ENCODE assay signal across 8 mouse cellular contexts in the genomic region with DNA sequence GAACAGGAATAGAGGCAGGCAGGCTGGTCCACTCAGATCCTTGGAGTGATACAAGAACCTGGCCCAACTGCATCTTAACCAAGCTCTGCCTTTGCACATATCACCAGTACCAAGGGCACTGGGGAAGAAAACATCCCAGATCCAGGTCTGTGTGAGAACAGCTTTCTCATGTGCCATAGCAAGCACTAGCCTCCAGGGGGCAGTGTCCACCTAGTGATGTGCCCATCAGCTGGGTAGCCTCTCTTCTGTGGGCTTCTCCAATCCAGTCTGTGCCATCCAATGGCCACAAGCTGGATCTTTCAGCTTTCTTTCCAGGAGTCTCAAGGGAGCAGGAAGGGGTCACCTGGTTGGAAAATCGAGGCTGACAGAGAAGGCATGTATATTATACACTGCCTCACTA. TPM values are rescaled to one million over a fixed set of nuclear protein-coding genes. Genes with fewer than 3 reads are reported as not detected.
A peak's percentile ranks its signal among the peaks of the same experiment; 100 is the strongest.
DNase-seq lines count a peak whose midpoint lies in the region; ATAC-seq and TF ChIP-seq lines count a peak whose summit lies in the region.

No protein-coding gene starts in this region.

- intact Hi-C loops in gastrocnemius, adult 2 months (cut with DNase I) = loop anchor here (10.0 kb wide), 2 partner anchors 90 to 210 kb away; no protein-coding TSS in a partner anchor

- no peaks in the 10 kb centered on the region for H3K9me3 ChIP-seq in kidney, embryonic 15.5 days (replicated peaks)
- H3K9me3 ChIP-seq in liver, embryonic 13.5 days (replicated peaks) = no peaks in the 10 kb centered on the region
- no peaks in the 10 kb centered on the region for H3K9me3 ChIP-seq in neural tube, embryonic 12.5 days

- no peaks in the 10 kb centered on the region for H3K27me3 ChIP-seq in kidney, embryonic 15.5 days
- H3K27me3 ChIP-seq in liver, embryonic 13.5 days = peaks cover 16% of the 10 kb centered on the region
- H3K27me3 ChIP-seq in neural tube, embryonic 12.5 days (replicated peaks) = no peaks in the 10 kb centered on the region

- H3K36me3 ChIP-seq in kidney, embryonic 15.5 days = no peaks in the 10 kb centered on the region
- H3K36me3 ChIP-seq in liver, embryonic 13.5 days = no peaks in the 10 kb centered on the region
- H3K36me3 ChIP-seq in neural tube, embryonic 12.5 days = no peaks in the 10 kb centered on the region

- H3K27ac ChIP-seq in gastrocnemius, adult 2 months = no peak overlapping the region
- H3K27ac ChIP-seq in kidney, embryonic 15.5 days = no peak overlapping the region
- H3K27ac ChIP-seq in liver, embryonic 13.5 days = no peak overlapping the region
- H3K27ac ChIP-seq in neural tube, embryonic 12.5 days = no peak overlapping the region

- peak; percentile 43 for ATAC-seq in kidney, embryonic 15.5 days (replicated peaks; ENCODE audit: low FRiP score)
- ATAC-seq in liver, embryonic 13.5 days (ENCODE audit: low read depth) = no peak
- ATAC-seq in neural tube, embryonic 12.5 days (ENCODE audit: low FRiP score, low read depth) = peak; percentile 61; the same call in 1 of the 2 replicates

- peaks cover 14% of the 10 kb centered on the region; the same call in 1 of the 2 replicates for H3K4me1 ChIP-seq in kidney, embryonic 15.5 days
- H3K4me1 ChIP-seq in liver, embryonic 13.5 days (replicated peaks) = no peaks in the 10 kb centered on the region
- no peaks in the 10 kb centered on the region for H3K4me1 ChIP-seq in neural tube, embryonic 12.5 days

- peak; percentile 79 for DNase-seq in 3T3-L1 (ENCODE audit: low read depth, low spot score)
- DNase-seq in MEL-GATA-1-ER (ENCODE audit: extremely low read depth, low read depth) = peak; percentile 20
- peak; percentile 74 for DNase-seq in cerebellum, adult 9-10 months
- DNase-seq in gastrocnemius, adult 2 months = peak; percentile 68
- peak; percentile 43 for DNase-seq in liver, embryonic 13.5 days
- DNase-seq in testis, postnatal 10 days (ENCODE audit: low spot score) = peak; percentile 81

- H3K9ac ChIP-seq in kidney, embryonic 15.5 days = no peak overlapping the region
- H3K9ac ChIP-seq in liver, embryonic 13.5 days = no peak overlapping the region
- no peak overlapping the region for H3K9ac ChIP-seq in neural tube, embryonic 12.5 days

- peak; percentile 93 for TF ChIP-seq CTCF in gastrocnemius, adult 2 months (IDR thresholded peaks at IDR 0.05)

- H3K4me3 ChIP-seq in gastrocnemius, adult 2 months = no peak overlapping the region
- no peak overlapping the region for H3K4me3 ChIP-seq in kidney, embryonic 15.5 days (replicated peaks)
- no peak overlapping the region for H3K4me3 ChIP-seq in liver, embryonic 13.5 days (replicated peaks)
- no peak overlapping the region for H3K4me3 ChIP-seq in neural tube, embryonic 12.5 days

- 0% methylated on average over 1 of the region's 1 CpGs for WGBS in kidney, embryonic 15.5 days
- 4% methylated on average over 1 of the region's 1 CpGs for WGBS in liver, embryonic 13.5 days (ENCODE audit: insufficient replicate concordance)
- 3% methylated on average over 1 of the region's 1 CpGs for WGBS in neural tube, embryonic 12.5 days

- no peak overlapping the region for H3K4me2 ChIP-seq in kidney, embryonic 15.5 days
- no peak overlapping the region for H3K4me2 ChIP-seq in liver, embryonic 13.5 days
- no peak overlapping the region for H3K4me2 ChIP-seq in neural tube, embryonic 12.5 days (replicated peaks)

RNA-seq across cellular contexts. Expression of a gene that starts 5.7 kb away (rescaled TPM):
- total RNA-seq in gastrocnemius, adult 2 months (2021) = not detected
- 0.28 TPM in 1 of 2 replicates, not detected in the other for polyA plus RNA-seq in kidney, embryonic 15.5 days (2015; fragmentation: Nextera tagmentation; extraction: Ambion mirVana)
- not detected in 2 replicates for polyA plus RNA-seq in liver, embryonic 13.5 days (2015; fragmentation: Nextera tagmentation; extraction: Ambion mirVana)
- 0.44 and 0.91 TPM in 2 replicates for polyA plus RNA-seq in neural tube, embryonic 12.5 days (2016; fragmentation: Nextera tagmentation; extraction: Ambion mirVana)

RNA-seq across cellular contexts. Expression of a gene that starts 13.3 kb away (rescaled TPM):
- total RNA-seq in gastrocnemius, adult 2 months (2021) = not detected
- polyA plus RNA-seq in kidney, embryonic 15.5 days (2015; fragmentation: Nextera tagmentation; extraction: Ambion mirVana) = 1.8 and 2.0 TPM in 2 replicates
- 0.30 TPM in 2 replicates for polyA plus RNA-seq in liver, embryonic 13.5 days (2015; fragmentation: Nextera tagmentation; extraction: Ambion mirVana)
- not detected in 2 replicates for polyA plus RNA-seq in neural tube, embryonic 12.5 days (2016; fragmentation: Nextera tagmentation; extraction: Ambion mirVana)

RNA-seq across cellular contexts. Expression of a gene that starts 22.5 kb away (rescaled TPM):
- 1 to 10 TPM; 7.9 to 9.7 TPM for total RNA-seq in gastrocnemius, adult 2 months (2021)
- 40.9 and 41.8 TPM in 2 replicates for polyA plus RNA-seq in kidney, embryonic 15.5 days (2015; fragmentation: Nextera tagmentation; extraction: Ambion mirVana)
- polyA plus RNA-seq in liver, embryonic 13.5 days (2015; fragmentation: Nextera tagmentation; extraction: Ambion mirVana) = 15.2 and 15.6 TPM in 2 replicates
- polyA plus RNA-seq in neural tube, embryonic 12.5 days (2016; fragmentation: Nextera tagmentation; extraction: Ambion mirVana) = 32.7 and 36.4 TPM in 2 replicates

RNA-seq across cellular contexts. Expression of a gene that starts 23.5 kb away (rescaled TPM):
- total RNA-seq in gastrocnemius, adult 2 months (2021) = 10 to 100 TPM; 28.2 to 29.1 TPM
- 37.6 and 41.8 TPM in 2 replicates for polyA plus RNA-seq in kidney, embryonic 15.5 days (2015; fragmentation: Nextera tagmentation; extraction: Ambion mirVana)
- polyA plus RNA-seq in liver, embryonic 13.5 days (2015; fragmentation: Nextera tagmentation; extraction: Ambion mirVana) = 16.2 and 19.1 TPM in 2 replicates
- polyA plus RNA-seq in neural tube, embryonic 12.5 days (2016; fragmentation: Nextera tagmentation; extraction: Ambion mirVana) = 44.4 and 44.7 TPM in 2 replicates

RNA-seq across cellular contexts. Expression of a gene that starts 37.6 kb away (rescaled TPM):
- 1 to 10 TPM; 6.5 to 9.4 TPM for total RNA-seq in gastrocnemius, adult 2 months (2021)
- 15.6 and 16.4 TPM in 2 replicates for polyA plus RNA-seq in kidney, embryonic 15.5 days (2015; fragmentation: Nextera tagmentation; extraction: Ambion mirVana)
- polyA plus RNA-seq in liver, embryonic 13.5 days (2015; fragmentation: Nextera tagmentation; extraction: Ambion mirVana) = 2.3 and 2.4 TPM in 2 replicates
- 32.7 and 34.7 TPM in 2 replicates for polyA plus RNA-seq in neural tube, embryonic 12.5 days (2016; fragmentation: Nextera tagmentation; extraction: Ambion mirVana)

Comparison
In these comparisons a context has a peak if more than half of its experiments do, and no peak if none do; other contexts are left out.
1. DNase-seq: peak in every context shown above with its lines; median percentile 81 in testis, postnatal 10 days; 79 in 3T3-L1; 74 in cerebellum, adult 9-10 months; 68 in gastrocnemius, adult 2 months; 43 in liver, embryonic 13.5 days; 20 in MEL-GATA-1-ER.